Mouse (Mus musculus) ZHBTc4 (cell line): Measurements from ENCODE around the gene Hdac4.

Experiments used
- DNase-seq: peaks from one replicate; pipeline ENCODE4 v3.0.0-alpha.2; 2011; ENCODE audit warnings: low read depth, low spot score

The Hdac4 gene

DNA sequence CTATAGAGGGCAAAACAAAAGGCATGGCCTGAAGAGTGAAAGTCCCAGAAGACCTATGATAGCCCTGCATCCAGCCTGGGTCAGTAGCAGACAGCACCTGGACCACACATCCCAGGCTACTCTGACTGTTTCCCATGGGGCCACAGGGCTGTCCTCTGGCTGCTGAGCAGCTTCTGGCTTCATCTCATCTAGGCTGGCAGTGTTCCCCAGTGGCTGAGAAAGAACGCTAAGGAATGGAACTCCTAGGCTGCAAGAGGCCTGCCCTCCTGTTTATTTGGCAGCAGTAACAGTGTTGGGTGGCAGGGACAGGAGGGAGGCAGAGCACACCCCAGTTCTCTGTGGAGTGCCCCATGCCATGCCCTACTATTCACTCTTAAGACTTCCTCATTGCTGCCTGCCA, 228.5 kb downstream of the Hdac4 start:
- no peak for DNase-seq

DNA sequence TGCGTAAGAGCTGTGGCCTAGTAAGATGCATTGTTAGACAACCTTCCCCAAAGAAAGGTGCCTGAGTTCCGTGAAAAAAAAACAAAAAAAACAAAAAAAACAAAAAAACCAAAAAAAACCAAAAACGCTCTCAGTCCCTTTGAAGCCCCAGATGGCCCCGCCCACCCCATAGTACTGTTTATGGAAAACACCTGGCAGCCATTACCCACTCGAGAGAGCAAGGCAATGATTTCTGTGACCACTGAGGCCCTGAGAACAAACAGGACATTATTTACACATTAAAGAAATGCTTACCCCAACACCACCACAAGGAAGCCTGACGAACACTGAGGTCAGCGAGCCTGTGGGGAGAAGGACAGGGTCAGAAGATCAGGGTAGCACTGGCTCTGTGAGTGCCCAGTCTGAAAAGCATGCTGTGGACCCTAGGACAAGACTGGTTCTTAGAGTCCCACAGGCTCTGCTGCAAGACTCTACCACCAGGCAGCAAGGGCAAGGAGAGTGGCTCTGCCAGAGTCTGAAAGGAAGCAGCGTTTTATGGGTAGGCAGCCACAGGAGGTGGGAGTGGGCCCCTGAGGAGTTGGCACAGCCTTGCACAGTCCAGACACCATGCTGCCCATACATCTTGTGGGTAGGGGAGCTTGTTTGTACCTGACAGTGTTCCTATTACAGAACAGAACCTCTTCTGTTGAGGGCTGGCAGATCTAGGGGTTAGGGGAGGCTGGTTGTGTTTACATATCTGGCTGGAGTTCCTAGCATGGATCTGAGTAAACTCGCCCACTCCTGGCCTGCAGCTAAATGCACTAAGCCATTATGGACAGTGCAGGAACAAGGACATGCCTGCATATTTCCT, 230.8 kb downstream of the Hdac4 start:
- DNase-seq, result peak; percentile 35

DNA sequence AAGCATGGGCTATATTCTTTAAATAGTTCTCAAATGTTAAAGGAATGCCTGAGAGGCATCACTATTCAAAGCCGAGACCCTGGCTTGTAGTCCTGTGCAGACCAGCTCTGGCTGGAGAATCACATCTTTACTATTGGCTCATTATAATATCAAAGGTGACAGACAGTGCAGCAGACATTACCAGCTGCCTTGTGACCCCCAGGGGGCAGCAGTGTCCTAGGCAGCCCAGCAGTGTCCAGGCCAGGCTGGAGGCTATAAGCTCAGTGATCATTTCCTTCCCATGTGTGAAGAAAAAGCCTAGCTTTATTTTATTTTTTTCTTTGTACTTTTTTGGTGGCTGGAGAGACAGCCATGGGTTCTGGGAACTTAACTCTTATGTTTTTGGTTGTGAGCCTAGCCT, 233.2 kb downstream of the Hdac4 start:
- DNase-seq, result peak; percentile 76

GRCm38 (mm10) chr1:91961231-91961630, 234.3 kb downstream of the Hdac4 start:
- no peak for DNase-seq

DNA sequence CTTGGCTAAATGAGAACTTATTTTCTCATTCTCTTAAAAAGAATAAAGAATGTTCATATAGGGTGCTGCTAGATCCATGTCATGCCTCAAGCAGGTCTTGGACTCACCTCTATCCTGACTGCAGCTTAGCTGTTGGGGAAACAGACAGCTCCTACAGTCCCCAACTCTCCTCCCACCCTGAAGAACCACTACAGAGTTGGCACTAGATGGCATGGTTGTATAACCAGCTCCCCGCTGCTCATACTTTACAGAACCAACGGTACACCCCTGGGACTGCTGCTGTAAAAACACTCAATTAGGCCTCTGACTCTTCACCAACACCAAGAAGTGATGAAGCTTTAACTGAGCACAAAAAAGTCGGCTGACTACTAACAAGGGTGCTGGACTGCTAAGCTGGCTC, 235.6 kb downstream of the Hdac4 start:
- DNase-seq, result no peak

DNA sequence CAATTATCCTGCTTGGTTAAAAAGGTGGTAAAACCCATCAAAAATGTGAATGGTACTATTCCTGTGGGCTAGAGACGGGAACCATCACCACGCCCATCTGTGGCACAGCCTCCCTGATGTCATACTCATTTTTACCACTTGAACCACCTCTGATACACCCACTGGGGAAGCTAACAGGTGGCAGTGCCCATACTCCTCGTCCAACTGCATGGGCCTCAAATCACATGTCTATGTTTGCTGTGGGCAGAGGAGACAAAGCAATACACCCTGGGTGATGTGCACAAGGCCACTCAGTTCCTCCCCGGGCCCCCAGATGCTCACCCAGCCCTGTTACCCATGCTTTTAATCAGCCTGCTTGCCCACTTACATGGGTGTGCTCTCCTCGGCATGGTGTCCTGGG, 236.5 kb downstream of the Hdac4 start:
- DNase-seq, result no peak

DNA sequence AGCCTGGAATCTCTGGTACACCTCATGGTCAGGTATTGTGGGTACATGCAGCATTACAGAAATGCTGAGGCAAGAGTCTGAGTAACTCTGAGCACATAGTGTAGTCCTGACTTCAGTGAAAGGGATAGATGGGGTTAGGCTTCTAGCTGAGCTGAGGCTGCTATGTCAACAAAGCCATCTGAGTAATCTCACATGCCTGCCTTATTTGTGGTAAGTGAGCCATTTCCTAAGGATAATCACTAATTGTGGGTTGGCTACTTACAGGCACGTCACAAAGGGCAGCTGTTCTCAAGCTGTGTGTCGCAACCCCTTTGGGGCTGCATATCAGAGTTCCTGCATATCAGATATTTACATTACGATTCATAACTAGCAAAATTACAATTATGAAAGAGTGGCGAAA, 239.3 kb downstream of the Hdac4 start:
- no peak for DNase-seq

DNA sequence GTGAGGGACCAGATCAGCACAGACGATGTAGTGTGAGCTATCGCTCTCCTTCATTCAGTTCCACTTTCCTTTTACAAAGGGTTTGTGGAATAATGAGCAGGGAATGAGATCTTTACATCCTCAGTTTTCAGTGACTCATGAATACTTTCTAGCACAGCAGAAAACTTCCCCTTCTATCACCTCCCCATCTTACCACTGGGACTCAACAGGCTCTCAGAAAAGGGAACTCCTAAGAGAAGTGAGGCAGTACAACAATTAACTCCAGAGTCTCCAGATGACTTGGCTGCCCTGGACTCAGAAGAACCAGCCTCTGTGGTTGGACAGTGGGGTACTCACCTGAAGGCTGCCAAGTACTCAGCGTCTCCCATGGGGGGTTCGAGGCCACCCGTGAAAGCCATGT, 240.5 kb downstream of the Hdac4 start:
- DNase-seq, result no peak

DNA sequence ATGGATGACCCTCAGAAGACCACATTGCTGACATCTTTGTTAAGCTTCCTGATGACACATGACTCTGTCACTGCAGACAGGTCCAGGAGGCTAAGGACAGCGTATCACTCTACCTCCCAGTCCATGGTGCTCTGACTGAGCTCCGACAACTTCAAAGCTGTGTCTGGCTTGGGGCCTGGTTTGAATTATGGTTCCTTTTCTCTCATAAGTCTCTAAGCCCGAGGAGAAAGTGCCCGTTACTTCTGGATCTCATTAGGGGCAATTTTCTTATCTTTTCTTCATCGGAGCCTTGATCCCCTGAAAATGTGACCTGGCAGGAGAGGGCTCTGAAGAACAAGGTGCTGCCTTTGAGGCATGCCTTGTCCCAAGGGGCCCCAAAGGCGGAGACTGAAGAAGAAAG, 242.6 kb downstream of the Hdac4 start:
- DNase-seq, result no peak

DNA sequence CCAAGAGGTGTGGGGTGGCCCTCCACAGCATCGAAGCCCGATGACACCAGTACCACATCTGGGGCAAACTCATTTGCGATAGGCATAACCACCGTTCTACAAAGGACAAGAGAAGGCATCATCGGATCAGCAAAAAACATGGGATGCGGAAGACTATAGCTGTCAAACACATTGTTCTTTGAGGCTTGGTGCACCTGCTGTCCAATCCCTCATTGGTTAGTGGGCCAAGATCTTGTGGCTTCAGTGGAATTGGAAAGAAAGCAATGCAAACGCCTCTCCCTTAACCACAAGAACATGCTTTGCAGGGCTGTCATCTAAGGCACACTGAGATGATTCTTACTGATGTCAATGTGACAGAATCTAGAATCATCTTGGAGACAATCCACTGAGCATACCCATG, 248.1 kb downstream of the Hdac4 start:
- no peak for DNase-seq

DNA sequence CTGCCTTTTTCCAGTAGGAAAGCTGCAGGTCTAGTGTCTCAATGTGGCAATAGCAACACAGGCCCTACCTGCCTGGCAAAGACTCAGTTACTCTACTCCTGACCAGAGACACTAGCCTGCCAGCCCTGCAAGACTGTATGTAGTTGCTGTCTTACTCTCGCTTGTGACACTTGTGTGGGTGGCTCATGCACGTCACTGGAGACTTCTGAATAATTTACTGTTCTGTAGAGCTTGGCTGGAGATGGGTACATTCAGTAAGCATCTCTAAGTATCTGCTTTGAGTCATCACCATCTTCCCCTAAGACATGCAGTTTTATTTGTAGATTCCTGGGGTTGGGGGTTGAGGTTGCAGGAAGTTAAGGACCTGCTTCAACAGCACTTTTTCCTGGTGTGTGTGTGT, 252.9 kb downstream of the Hdac4 start:
- DNase-seq, result no peak

DNA sequence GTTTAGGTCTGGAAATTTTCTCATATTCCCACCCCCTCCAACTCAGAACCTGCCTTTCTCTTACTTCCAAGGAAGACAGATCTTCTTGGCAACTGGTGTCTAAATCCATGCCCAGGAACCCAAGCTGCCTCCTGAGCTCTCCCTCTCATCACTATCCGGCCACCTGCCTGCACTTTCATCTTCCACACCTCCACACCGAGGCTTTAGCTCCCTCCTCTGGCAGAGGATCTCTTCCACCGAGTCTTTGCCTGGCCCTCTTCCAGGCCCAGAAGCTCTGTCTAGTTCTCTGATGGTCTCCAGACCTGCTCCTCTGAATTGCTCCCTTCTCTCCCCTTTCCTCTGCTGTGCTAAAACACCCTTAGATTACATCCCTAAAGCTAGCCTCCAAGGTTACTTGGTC, 253.5 kb downstream of the Hdac4 start:
- DNase-seq, result no peak

- no peak for DNase-seq
These were observed 254.4 kb downstream of the Hdac4 start for GRCm38 (mm10) chr1:91941094-91941493.

DNA sequence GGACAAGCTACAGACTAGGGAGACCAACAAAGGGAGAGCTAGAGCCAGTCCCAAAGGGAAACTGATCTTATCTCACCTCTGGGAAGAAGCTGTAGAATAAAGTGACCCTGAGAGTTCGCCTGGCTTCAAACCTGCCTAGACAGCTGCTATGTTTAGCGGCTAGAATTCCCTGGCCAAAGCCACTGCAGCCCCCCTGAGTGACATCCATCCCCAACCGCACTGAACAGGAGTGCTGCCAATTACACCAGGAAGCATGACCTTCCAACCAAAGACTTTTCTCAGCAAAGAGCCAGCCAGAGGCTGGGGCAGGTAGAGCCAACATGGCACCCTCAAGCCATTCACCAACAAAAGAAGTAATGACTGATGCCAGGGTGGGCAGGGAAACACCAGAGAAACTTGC, 260.3 kb downstream of the Hdac4 start:
- DNase-seq, result no peak

GRCm38 (mm10) chr1:91933681-91934080, 261.8 kb downstream of the Hdac4 start:
- no peak for DNase-seq

GRCm38 (mm10) chr1:91932221-91932620, 263.3 kb downstream of the Hdac4 start:
- DNase-seq, result no peak

DNA sequence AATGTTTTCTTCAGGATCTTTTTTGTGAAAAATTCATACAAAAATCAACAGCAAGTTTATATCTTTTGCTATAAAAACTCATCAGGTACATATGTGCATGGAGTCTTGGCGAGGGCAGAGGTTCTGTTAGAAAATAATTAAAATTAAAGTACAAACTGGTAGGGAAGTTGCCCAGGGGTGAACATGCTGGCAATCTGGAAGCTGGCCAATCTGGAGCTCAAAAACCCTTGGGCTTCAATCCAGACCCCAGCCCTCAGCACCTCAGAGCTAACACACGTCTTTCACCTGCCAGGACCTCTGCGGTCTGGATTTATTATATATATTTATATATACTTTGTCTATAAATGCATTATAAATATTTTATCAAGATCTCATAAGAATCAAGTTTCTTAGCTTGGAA, 263.7 kb downstream of the Hdac4 start:
- no peak for DNase-seq

GRCm38 (mm10) chr1:91931196-91931595, 264.3 kb downstream of the Hdac4 start:
- no peak for DNase-seq

DNA sequence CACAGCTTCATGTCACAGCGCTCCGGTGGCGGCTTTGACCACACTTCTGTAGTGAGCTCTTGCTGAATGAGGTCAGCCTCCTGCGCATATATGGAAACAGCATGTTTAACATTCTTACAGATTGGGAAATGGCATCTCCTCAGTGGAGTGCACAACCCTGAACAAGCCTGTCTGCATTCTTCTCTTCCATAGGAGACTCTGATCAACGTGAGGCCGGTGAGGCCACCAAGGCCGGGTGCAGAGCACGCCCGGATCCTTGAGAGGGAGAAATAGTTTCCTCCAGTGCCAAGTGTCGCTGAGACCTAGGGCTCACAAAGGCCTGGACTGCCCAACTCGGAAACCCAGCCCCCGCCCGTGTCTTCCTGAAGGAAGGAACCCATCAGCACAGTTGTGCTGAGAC, 266.4 kb downstream of the Hdac4 start:
- peak; percentile 42 for DNase-seq

DNA sequence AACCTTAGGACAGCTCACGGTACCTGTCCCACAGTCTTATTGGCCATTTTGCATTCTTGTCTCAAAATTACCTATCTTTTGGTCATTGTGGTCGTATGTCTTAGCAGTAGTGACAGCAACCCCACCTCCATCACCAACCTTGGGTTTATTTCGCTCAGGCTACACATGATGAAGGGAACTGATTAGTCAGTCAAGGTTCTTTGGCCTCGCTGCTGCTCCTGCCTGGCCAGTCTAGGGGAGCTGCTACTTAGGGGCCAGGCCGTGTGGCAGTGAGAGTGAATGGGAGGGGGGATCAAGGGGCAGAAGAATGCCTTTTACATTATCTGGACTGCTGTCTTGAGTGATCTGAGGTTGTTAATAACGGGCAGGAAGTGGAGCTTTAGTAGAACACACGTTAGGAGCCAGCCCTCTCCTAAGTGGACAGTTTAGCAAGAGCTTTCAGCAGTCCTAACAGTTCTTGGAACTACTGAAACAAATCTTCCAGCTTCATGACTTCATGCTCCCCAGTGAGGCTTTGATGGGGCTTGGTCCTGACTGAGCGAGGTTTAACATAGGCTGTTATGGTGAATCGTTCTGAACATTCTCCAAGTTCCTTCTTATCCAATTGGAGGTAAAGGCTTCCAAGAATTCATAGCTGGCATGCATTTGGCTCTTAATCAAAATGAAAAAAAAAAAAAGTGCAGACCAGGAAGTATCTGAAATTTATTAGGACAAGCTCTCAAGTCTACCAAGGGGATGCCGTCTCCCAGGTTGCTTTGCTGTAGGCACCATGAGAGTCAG, 267.8 kb downstream of the Hdac4 start:
- DNase-seq, result no peak

GRCm38 (mm10) chr1:91923567-91923966, 271.9 kb downstream of the Hdac4 start:
- DNase-seq, result no peak

DNA sequence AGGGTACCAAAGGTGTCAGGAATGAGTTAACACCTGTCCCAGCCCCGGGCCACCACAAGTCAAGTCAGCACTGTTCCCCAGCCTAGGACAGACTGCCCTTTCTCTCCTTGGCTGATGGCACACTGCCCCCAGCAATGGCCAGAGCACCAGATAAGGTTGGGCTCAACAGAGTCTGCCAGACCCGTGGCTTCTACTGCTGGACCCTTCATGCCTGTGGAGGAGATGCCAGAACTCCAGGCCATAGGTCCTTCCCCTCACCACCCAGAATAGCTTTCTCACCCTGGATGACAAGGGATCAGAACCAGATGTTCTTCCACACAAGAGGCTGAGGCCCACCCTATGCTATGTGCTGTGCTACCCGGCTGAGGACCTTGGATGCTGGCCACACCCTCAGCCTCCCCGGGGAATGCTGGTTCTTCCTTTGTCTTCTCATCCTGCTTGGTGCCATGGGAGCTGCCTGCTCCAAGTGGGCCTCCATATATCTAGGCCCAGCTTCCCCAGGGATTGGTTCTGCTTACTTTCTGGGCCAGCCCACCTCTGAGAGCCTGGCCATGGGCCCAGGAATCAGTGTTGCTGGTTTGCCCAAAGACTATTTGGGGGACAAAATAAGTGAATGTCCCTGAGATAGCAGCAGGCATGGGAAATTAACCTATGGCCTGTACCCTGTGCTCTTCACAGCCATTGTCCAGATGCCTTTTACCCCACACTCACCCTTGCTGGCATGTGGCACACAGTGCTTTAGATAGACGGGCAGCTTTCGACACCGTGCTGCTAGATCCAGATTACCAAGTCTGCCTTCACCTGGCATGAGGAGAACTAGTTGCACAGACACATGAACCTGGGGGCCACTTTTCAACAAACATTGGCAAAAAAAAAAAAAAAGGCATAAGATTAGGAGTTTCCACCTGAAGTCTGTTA, 273.0 kb downstream of the Hdac4 start:
- no peak for DNase-seq
